Mouse (Mus musculus) erythroblast, embryonic 14.5 days (primary cell): ENCODE results near the gene Trappc6a.

Source experiments
- GATA1 ChIP-seq: IDR thresholded peaks from 2 replicates; pipeline ENCODE4 v1.6.1; 2012; ENCODE audit warnings: low read length, inconsistent platforms, mixed read lengths
- TAL1 ChIP-seq: IDR thresholded peaks from 3 replicates; pipeline ENCODE4 v1.6.1; 2012; ENCODE audit warnings: low read length, inconsistent platforms, mixed read lengths

GRCm38 (mm10) chr7:19485488-19485887, 22.7 kb upstream of the Trappc6a start:
- TF ChIP-seq GATA1, result no peak
- no peak for TF ChIP-seq TAL1
